15 mouse cellular contexts compared by ENCODE assay signal in the genomic region with DNA sequence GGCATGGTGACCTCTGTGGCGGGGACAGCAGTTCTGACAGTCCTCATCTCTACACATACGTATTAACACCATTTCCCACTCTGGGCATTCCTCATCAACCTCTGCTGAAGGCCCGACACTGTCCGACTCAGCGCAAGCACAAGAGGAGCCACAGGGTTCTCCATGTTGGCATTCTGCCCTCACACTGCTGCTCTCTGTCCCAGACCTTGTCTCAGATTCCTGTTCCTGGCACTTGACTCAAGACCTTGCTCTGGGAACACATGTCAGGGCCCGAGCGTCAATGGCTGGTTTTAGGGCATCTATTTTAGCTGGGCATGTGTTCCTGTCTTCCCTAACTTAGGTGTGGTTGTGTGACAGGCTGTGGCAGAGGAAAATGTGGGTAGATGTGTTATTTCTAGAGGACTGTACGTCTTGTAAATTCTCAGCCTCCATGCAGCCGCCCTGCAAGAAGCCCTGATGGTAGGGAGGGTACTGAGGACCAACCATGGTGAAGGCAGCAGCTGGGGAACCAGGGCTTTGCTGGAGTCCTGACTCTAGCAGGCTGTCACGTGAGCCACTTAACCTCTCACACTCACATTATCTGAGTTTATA. TPM values are rescaled to one million over a fixed set of nuclear protein-coding genes. Genes with fewer than 3 reads are reported as not detected.
DNase-seq lines count a peak whose midpoint lies in the region.
"Had no signal": no experiment of that assay in that cellular context is flagged by ENCODE, and none has a peak within 500 bp of the region (broad histone marks: within the 10 kb centered on the region; RNA-seq: fewer than 3 reads in every experiment).

No protein-coding gene starts in this region.

- DNase-seq in adrenal gland, adult (ENCODE audit: inconsistent age in 2 of 2, low spot score in 1 of 2): peak; percentile 75 to 80
- no peak for DNase-seq in adrenal gland, postnatal 4 days (ENCODE audit: low spot score in 2 of 2)
- peak; percentile 43 for DNase-seq in heart, postnatal 4 days
- no peak for DNase-seq in heart, adult 8-10 months (ENCODE audit: low spot score)
- peak; percentile 51 for DNase-seq in adrenal gland, postnatal 10 days
- DNase-seq in gastrocnemius, postnatal 25 days: peak; percentile 46
- DNase-seq in kidney, adult 9 months: no peak
- DNase-seq in left cerebral cortex, adult 8-10 months (ENCODE audit: low spot score in 2 of 2): no peak
- DNase-seq: cerebellum, adult 8-10 months; kidney, adult 8-10 months; kidney, postnatal 14 days; layer of hippocampus, adult 9-11 months; lung, postnatal 36 days; right cerebral cortex, postnatal 25 days; thymus, adult 2 months had no signal

RNA-seq across cellular contexts. Expression of a gene that starts 24.7 kb away (rescaled TPM):
- 10 to 100 TPM; 33.3 to 38.7 TPM for total RNA-seq in adrenal gland, postnatal 4 days (2021)
- total RNA-seq in heart, postnatal 4 days (2021): 10 to 100 TPM; 12.3 to 13.9 TPM
- total RNA-seq in heart, adult 8-10 months (2022): 1 to 10 TPM; 2.7 to 5.5 (median 3.8) TPM
- total RNA-seq in adrenal gland, postnatal 10 days (2021): 10 to 100 TPM; 21.8 to 24.7 TPM
- total RNA-seq in gastrocnemius, postnatal 25 days (2021): 1 to 10 TPM; 1.7 to 2.9 TPM
- total RNA-seq in left cerebral cortex, adult 8-10 months (2022): 10 to 100 TPM; 14.6 to 17.8 (median 15.5) TPM

Comparison
In these comparisons a context has a peak if more than half of its experiments do, and no peak if none do; other contexts are left out.
1. DNase-seq: peak in adrenal gland, adult (2 of 2), heart, postnatal 4 days (single experiment), adrenal gland, postnatal 10 days (single experiment) and gastrocnemius, postnatal 25 days (single experiment); none in adrenal gland, postnatal 4 days (0 of 2), heart, adult 8-10 months (single experiment), kidney, adult 9 months (single experiment) and left cerebral cortex, adult 8-10 months (0 of 2).